Mouse (Mus musculus) liver, embryonic 16.5 days (tissue): ENCODE results near the gene Foxs1. TPM values are rescaled to one million over a fixed set of nuclear protein-coding genes. Genes with fewer than 3 reads are reported as not detected.

ENCODE experiments used
- ATAC-seq: fragments of 200-750 bp; cut with Nextera tagmentation; 2 replicates; pipeline ENCODE4 v1.8.0; 2017; ENCODE audit warnings: low read depth, mild to moderate bottlenecking, moderate number of reproducible peaks, moderate library complexity
- H3K27ac ChIP-seq: fragments of 300-500 bp; sonication (generic); 2 replicates; pipeline ENCODE4 v1.5.1; 2014; ENCODE audit warnings: mild to moderate bottlenecking, low read length
- H3K27me3 ChIP-seq: fragments of 300-500 bp; sonication (generic); 2 replicates; pipeline ENCODE4 v1.6.1; 2014; ENCODE audit warnings: low read depth, low read length, mixed read lengths; ENCODE audit not compliant: control insufficient read depth, insufficient read depth
- H3K36me3 ChIP-seq: fragments of 300-500 bp; sonication (generic); 2 replicates; pipeline ENCODE4 v1.6.1; 2014; ENCODE audit warnings: mild to moderate bottlenecking; ENCODE audit not compliant: control insufficient read depth, insufficient read depth
- H3K4me1 ChIP-seq: fragments of 300-500 bp; sonication (generic); 2 replicates; pipeline ENCODE4 v1.6.1; 2014; ENCODE audit warnings: low read depth, low read length, mixed read lengths; ENCODE audit not compliant: control insufficient read depth
- H3K4me2 ChIP-seq: fragments of 300-500 bp; sonication (generic); 2 replicates; pipeline ENCODE4 v1.6.1; 2014; ENCODE audit warnings: low read depth, low read length, mixed read lengths
- H3K4me3 ChIP-seq: fragments of 300-500 bp; sonication (generic); 2 replicates; pipeline ENCODE4 v1.5.1; 2014; ENCODE audit warnings: low read depth, mild to moderate bottlenecking, low read length
- H3K9ac ChIP-seq: fragments of 300-500 bp; sonication (generic); 2 replicates; pipeline ENCODE4 v1.6.1; 2014; ENCODE audit warnings: low read depth, low read length
- H3K9me3 ChIP-seq: fragments of 300-500 bp; sonication (generic); replicated peaks from 2 replicates; pipeline ENCODE4 v1.6.1; 2016; ENCODE audit warnings: low read length; ENCODE audit not compliant: control insufficient read depth
- WGBS: fragments of 180-500 bp; shearing (Covaris S2); extraction: QIAGEN DNeasy Blood & Tissue Kit; methylation state at CpG from one replicate; pipeline ENCODE4 v1.1.7; 2014; ENCODE audit not compliant: insufficient replicate concordance; 5-methylcytosine and 5-hydroxymethylcytosine counted together
- polyA plus RNA-seq: library from polyadenylated mRNA; unstranded; fragments of >200 nt; fragmentation: Nextera tagmentation; extraction: Ambion mirVana; gene quantifications from 2 replicates; pipeline ENCODE4 v1.2.1, GENCODE M21; 2015

Foxs1 gene
- polyA plus RNA-seq = 0.21 and 0.35 TPM in 2 replicates

DNA sequence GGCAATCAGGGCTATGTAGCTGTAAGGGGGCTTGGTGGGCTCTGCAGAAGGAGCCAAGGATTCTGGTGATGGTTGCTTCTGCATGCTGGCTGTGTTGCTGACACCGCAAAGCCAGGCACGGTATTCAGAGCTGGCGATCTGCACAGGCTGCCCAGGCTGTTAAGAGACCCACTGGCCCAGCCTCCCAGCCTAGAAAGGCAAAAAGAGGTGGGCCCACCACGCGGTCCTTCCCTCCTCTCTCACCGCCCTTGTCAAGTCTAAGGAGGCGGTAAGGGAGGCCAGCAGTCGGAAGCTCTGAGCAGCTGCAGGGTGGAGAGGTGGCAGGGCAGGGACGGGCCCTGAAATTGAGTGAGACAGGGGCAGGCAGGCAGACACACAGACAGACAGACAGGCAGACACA lies at the start of gene Foxs1:
Gene Foxs1, minus strand, starts transcription at position 161 of the 400 bp plus-strand sequence.
- H3K4me3 ChIP-seq = no peak within 1 kb of the TSS

DNA sequence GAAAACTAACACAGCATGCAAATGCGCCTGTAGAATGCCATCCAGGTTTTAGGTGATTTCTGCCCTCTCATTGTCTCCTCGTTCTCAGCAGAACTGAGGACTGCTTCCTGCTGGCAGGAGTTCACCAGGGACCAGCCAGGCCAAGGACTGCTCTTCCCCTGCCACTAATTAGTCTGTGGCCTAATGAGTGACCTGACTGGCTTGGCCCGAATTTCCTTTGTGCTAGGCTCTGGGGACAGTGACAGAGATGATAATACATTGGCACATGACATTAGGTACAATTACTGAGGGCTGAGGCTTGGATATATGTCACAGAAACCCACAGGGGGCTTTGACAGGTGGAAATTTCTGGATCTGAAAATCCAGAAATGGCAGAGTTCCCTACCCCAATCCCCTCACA lies 44.0 kb upstream of the Foxs1 start:
- Histone ChIP-seq H3K27ac (no peak overlapping the region), H3K27me3 (no peaks in the 10 kb centered on the region), H3K36me3 (no peaks in the 10 kb centered on the region), H3K4me3 (no peak overlapping the region), H3K4me1 (no peaks in the 10 kb centered on the region), H3K4me2 (no peak overlapping the region), H3K9me3 (no peaks in the 10 kb centered on the region), H3K9ac (no peak overlapping the region)
- ATAC-seq = no peak
- WGBS = 44% methylated on average over 3 of the region's 3 CpGs

More for the DNA sequence above, at the start of gene Foxs1:
- Histone ChIP-seq H3K4me2 (no peak within 1 kb of the TSS), H3K9ac (no peak within 1 kb of the TSS), H3K27ac (no peak within 1 kb of the TSS), H3K36me3 (no peaks in the 10 kb centered on the region), H3K9me3 (no peaks in the 10 kb centered on the region), H3K4me1 (no peaks in the 10 kb centered on the region), H3K27me3 (no peaks in the 10 kb centered on the region)
- no peak for ATAC-seq
- WGBS = 26% methylated on average over 9 of the region's 9 CpGs

DNA sequence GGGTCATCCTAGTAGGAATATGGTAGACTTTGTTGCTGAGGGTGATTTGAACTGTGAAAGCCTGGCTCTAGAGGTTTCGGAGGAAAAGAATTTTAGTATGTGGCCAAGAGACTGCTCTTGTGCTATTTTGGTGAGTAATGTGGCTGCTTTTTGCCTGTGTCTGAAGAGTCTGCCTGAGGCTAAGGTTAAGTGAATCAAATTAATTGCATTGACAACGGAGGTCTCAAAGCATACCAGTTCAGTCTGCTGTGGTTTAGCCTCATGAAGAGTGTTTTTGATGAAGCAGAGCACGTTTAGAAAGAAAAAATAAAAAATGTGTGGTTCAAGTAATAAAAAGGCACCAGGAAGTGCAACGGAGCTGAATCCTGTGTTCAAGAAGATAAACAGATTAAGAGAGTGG lies 32.5 kb upstream of the Foxs1 start:
- Histone ChIP-seq H3K27ac (no peak overlapping the region), H3K4me3 (no peak overlapping the region), H3K27me3 (peaks cover 5% of the 10 kb centered on the region), H3K9ac (no peak overlapping the region), H3K4me1 (no peaks in the 10 kb centered on the region), H3K36me3 (no peaks in the 10 kb centered on the region), H3K9me3 (no peaks in the 10 kb centered on the region), H3K4me2 (no peak overlapping the region)
- 43% methylated on average over 4 of the region's 4 CpGs for WGBS
- ATAC-seq = no peak

DNA sequence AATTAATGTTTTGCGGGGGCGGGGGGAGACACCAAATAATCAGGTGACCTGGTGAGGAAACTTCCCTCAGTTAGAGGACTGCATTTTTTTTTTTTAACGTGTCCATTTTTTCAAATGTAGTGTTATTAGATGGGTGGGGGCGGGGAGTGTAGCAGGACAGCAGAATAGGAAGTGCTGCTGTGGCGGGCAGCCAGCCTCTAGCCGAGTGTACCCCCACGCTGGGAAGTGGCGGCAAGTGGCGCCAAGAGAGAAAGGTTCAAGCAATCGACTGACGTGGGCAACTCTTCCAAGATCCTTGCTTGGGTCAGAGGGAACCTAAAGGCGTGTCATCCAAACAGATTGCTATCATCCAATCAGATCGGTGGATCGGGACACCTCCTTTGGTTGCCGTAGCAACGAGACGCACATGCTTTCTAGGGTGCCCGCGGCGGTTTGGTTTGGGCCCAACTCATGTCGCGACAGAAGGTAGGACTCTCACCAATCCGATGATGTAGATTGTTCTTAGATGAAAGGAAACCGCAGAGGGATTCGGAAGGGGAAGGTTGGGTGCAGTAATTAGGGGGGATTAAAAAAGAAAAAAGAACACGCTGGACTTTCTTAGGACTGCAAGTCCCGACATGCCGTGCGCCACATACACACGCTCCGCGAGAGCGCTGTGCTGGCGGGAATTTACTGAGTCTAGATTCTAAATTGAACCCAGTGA lies 29.2 kb upstream of the Foxs1 start, which contains the start of gene Ttll9:
Gene Ttll9, plus strand, starts transcription at position 395 of the 703 bp plus-strand sequence.
- Histone ChIP-seq H3K27me3 (peaks cover 5% of the 10 kb centered on the region), H3K4me1 (no peaks in the 10 kb centered on the region), H3K36me3 (no peaks in the 10 kb centered on the region), H3K4me2 (peak within 1 kb of the TSS; percentile 62), H3K9me3 (no peaks in the 10 kb centered on the region), H3K4me3 (peak within 1 kb of the TSS; percentile 52), H3K27ac (no peak within 1 kb of the TSS), H3K9ac (no peak within 1 kb of the TSS)
- ATAC-seq = peak; percentile 68
- under 1% methylated on average over 34 of the region's 34 CpGs for WGBS

DNA sequence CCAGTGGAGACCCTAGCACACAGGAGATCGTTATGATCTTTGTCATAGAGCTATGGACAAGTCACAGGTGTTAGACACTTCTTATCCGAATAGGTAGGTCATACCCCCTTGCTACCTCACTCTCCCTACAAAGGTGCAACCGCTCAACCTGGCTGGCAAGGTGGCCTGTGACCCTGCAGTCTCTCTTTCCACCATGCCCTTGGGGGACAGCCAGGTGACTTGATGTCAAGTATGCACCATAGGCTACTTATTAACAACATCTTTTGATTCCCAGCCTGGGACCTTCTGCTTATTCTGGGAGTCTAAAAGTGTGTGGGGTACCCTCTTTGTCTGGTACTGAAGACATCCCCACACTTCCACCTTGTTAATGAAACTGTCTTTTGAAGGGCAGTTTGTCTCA lies 25.1 kb upstream of the Foxs1 start:
- Histone ChIP-seq H3K9ac (no peak overlapping the region), H3K9me3 (no peaks in the 10 kb centered on the region), H3K36me3 (no peaks in the 10 kb centered on the region), H3K4me2 (no peak overlapping the region), H3K4me1 (no peaks in the 10 kb centered on the region), H3K4me3 (no peak overlapping the region), H3K27ac (no peak overlapping the region), H3K27me3 (peaks cover 4% of the 10 kb centered on the region)
- 43% methylated on average over 3 of the region's 3 CpGs for WGBS
- no peak for ATAC-seq

DNA sequence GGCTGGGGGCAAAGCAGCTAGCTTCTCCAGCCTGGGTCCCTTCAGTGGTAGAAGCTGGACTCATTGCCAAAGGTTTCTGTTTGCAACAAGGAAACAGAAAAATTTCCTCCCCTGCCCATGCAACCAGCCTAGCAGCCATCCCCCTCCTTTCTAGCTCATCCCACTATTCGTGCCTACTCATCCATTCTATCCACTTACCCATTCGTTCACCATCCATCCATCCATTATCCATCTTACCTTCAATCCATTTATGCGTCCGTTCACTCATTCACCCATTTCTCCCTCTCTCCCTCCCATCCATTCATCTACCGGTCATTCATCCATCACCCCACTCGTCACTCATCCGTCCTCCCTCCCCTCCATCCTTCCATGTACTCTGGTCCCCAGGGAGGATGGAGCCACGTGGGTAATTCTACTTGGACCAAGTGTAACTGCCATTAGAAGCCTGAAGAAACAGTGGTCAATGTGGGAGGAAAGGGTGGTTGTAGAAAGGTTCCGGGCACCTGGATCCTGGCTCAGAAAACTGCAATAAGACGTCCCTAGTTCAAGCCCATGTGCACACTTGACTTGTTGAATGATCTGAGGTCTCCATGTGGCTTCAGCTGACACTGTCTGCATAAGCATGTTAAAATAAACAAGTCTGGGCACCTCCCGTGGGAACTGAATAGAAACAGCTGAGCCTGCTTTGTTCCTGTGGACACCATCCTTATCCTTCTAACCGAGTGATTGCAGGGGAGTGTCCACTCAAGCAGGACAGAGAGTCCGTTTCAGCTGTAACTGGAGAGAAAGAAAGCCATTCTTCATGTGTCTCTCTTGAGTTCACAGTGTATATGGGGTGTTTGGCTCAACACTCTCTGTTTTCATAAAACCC lies 19.1 kb upstream of the Foxs1 start:
- ATAC-seq = no peak
- H3K9ac ChIP-seq = 0 out of 2 replicates have a peak overlapping the region, but pooled peaks have one; percentile 28
- H3K4me2 ChIP-seq = peak overlapping the region; percentile 71
- H3K9me3 ChIP-seq = no peaks in the 10 kb centered on the region
- H3K27ac ChIP-seq = no peak overlapping the region
- 16% methylated on average over 13 of the region's 13 CpGs for WGBS
- H3K4me1 ChIP-seq = no peaks in the 10 kb centered on the region
- H3K27me3 ChIP-seq = peaks cover 32% of the 10 kb centered on the region
- H3K36me3 ChIP-seq = no peaks in the 10 kb centered on the region
- peak overlapping the region; percentile 57 for H3K4me3 ChIP-seq

DNA sequence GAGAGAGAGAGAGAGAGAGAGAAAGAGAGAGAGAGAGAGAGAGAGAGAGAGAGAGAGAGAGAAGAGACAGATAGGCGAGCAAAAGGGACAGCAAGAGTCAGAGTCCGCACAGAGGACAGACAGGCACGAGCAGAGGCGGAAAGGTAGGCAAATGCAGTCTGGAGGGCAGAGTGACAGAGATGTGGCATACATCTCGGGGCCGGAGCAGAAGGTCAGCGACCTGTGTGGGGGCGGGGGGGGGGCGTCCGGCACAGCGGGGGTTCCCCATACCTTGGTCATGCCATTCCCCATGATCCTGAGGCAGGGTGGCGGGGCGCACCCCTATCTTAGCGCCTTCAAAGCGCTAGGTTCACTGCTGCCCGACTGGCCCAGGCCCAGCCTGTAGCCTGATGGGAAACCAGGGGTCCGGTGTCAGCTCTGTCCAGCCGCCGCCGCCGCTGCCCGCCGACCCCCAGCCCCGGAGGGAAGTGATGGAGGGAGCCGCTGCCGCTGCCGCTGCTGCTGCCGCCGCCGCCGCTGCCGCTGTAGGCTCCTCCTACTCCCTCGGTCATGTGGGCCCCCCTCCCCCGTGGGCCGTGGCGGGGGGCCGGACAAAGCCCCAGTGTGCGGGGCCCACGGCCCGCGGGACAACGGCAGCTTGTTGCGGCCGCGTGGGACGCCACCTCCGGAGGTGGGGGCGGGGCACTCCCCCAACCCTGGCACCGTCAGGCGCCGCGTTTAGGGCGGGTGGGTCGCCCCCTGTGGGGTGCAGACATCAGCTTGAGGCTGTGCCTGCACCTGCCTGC lies 18.2 kb upstream of the Foxs1 start, which contains the start of gene Dusp15:
Gene Dusp15, minus strand, starts transcription at position 634 of the 785 bp plus-strand sequence.
- H3K27ac ChIP-seq = no peak within 1 kb of the TSS
- peaks cover 32% of the 10 kb centered on the region for H3K27me3 ChIP-seq
- no peaks in the 10 kb centered on the region for H3K4me1 ChIP-seq
- H3K36me3 ChIP-seq = no peaks in the 10 kb centered on the region
- 0 out of 2 replicates have a peak within 1 kb of the TSS, but pooled peaks have one; percentile 28 for H3K9ac ChIP-seq
- peak within 1 kb of the TSS; percentile 57 for H3K4me3 ChIP-seq
- ATAC-seq = no peak
- 2% methylated on average over 40 of the region's 54 CpGs for WGBS
- H3K4me2 ChIP-seq = peak within 1 kb of the TSS; percentile 71
- H3K9me3 ChIP-seq = no peaks in the 10 kb centered on the region

DNA sequence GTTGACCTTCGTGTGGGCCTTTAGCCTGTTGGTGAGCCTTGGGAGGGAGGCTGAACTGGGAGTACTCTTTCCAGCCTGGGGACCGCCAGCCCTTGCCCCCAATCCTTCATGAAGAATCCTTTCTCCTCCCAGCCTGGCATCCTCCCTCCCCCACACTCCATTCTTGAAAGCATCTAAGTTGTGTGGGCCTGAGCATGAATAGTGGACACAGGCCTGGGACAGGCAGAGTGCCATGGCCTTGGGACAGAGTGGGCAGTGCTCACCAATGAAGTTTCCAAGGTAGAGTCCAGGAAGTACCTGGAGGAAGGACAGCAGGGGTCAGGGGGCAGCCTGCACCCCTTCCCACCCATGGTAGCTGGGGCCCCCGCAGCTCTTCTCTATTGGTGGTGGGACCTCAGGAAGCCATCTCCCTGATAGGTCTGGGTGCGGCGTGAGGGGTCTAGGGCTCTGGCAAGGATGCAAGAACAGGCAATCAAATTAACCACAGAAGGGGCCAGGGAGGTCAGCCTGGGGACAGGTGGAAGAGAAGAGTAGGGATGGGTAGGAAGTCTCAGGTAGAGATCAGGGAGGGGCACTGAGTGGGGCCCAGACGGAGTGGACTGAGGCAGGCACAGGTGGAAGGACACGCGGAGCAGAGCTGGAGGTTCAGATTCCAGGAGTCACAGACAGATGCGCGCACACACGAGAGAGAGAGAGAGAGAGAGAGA lies 17.5 kb upstream of the Foxs1 start:
- Histone ChIP-seq H3K9me3 (no peaks in the 10 kb centered on the region), H3K27me3 (peaks cover 35% of the 10 kb centered on the region), H3K4me1 (no peaks in the 10 kb centered on the region), H3K4me3 (no peak overlapping the region; the same call in 1 of the 2 replicates), H3K9ac (no peak overlapping the region), H3K27ac (no peak overlapping the region), H3K36me3 (no peaks in the 10 kb centered on the region), H3K4me2 (no peak overlapping the region; the same call in 1 of the 2 replicates)
- ATAC-seq = no peak
- 36% methylated on average over 11 of the region's 11 CpGs for WGBS
